Mouse (Mus musculus) monocyte, adult 5-6 weeks (primary cell): Measurements from ENCODE around the gene Npnt. TPM values are rescaled to one million over a fixed set of nuclear protein-coding genes. Genes with fewer than 3 reads are reported as not detected.

ENCODE experiments used
- ATAC-seq: fragments of 153-309, 156-312 bp; replicated peaks from 2 replicates; pipeline ENCODE4 v1.8.0; 2017; ENCODE audit warnings: mild to moderate bottlenecking; ENCODE audit not compliant: low TSS enrichment, insufficient number of reproducible peaks, severe bottlenecking, poor library complexity, low FRiP score
- total RNA-seq: library from RNA; stranded (forward); fragments of 200-1000, 200-491, 200-594 nt; gene quantifications from 3 replicates; pipeline ENCODE4 v1.2.3, GENCODE M21; 2017

The Npnt gene
- total RNA-seq, 1 experiment from 2014 or later = not detected

DNA sequence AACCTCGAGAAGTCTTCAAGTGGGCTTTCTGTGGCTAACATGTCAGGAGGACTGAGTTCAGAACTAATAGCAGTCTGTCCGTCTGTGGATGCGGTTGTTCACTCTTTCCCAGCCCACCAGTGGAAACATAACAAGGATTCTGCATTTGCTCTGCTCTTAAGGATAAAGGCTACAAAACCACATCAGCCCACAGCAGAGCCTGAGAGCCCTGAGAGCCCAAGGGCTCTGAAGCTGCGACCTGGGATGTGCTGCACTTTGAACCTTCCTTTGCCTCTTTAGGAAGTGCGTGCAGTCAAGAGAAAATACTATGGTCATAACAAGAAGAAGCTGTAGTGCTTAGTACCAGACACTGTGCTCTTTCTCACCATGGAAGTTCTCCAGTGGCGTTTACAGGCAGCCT, 7.3 kb downstream of the Npnt start:
- ATAC-seq = no peak

DNA sequence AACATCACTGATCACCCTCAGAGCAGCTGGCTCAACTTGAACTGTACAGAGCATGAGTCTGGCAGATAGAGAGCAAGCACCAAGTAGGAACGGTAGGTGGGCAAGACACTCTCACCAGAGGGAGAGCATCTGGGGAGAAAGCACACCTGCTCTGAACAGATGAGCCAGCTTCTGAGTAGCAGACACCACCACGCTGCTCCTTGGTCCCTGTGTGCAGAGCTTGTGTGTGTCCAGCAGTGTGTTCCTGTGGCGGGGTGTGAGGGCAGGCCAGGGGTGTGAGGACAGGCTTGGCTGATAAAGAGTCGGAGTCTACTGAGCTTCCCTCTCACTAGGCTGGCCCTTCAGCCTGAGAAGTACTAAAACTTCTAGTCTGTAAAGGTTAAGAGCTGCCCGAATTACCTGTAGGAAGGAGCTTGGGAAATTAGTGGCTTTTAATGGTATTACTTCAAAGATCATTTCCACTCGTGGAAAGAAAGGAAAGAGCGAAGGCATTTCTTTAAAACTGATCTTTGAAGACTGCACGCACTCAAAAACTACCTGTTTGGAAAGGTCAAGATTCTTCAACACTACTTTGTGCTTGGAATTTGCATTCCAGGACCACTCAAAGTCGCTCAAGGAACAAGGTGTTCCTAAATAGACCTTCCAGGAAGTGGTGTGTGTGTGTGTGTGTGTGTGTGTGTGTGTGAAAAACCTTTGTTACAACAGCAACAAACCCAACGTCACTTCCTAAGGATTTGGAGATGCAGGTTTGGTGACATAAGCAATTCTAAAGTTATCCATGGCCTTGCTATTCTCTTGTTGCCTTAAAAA, 9.7 kb downstream of the Npnt start:
- ATAC-seq = no peak

DNA sequence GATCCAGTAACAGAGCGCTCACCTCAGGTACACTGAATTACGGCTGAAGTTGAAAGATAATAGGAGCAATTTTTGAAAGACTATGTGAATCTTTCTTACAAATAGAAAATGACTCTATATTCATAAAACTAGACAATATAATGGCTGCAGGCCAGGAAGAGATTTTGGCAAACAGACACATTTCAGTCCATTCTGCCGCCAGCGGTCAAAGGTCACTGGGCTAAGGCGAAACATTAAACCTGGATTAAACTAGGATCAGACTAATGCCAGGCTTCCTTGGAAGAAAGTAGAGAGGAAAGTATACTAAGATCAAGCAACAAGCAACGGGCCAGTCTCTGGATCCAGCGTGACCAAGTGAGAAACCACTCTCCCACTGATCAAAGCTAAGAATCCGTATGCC, 11.1 kb downstream of the Npnt start:
- ATAC-seq = no peak

DNA sequence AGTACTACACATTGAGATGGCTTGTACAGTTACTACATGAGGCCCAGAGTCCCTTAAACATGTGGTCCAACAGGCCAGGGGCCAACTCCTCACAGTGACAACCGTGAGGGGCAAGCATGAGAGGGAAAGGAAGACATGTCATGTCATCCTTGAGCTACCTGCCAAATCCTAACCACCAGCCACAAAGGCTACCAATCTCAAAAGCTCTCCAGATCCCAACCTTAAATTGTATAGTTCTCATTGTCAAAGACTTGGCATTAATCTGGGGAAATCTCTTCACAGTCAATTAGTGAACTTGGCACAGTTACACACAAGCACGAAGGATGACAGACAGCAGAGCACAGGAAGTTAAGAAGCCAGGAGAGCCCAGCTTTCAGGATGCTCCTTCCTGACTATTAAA, 15.4 kb downstream of the Npnt start:
- no peak for ATAC-seq

DNA sequence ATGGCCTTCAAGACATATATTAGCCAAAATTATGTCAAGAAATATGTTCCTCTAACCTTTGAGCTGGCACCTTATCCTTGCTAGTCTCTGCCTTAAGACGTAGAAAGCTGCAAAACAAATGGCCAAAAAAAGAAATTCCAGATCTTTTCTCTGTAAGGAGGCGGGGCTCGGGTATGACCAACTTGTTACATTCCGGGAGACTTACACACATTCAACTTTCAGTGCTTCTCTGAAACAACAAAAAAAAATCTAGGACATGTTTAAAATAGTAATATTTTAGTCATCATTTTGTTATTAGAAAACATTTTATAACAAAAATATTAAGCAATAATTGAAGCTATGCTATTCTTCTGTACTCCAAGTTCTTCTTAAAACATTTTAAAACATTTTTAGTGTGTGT, 18.6 kb downstream of the Npnt start:
- ATAC-seq = no peak

DNA sequence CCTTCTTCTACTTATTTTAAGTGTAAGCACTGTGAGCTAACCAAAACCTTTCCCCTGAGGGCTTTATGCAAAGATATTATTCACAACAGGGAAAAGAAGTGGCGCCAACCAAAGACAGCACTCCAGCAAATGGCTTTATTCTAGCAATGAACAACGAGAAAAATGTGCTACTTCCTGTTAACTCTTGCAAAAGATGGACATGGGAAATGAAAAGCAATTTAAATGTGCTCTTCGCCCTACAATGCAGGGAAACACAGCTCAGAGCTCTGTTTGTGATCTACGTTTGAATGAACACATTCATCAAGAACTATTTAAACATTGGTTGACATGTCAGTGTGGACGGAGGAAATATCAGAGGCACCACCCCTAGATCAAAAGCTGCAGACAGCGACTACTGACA, 20.2 kb downstream of the Npnt start:
- ATAC-seq = no peak

DNA sequence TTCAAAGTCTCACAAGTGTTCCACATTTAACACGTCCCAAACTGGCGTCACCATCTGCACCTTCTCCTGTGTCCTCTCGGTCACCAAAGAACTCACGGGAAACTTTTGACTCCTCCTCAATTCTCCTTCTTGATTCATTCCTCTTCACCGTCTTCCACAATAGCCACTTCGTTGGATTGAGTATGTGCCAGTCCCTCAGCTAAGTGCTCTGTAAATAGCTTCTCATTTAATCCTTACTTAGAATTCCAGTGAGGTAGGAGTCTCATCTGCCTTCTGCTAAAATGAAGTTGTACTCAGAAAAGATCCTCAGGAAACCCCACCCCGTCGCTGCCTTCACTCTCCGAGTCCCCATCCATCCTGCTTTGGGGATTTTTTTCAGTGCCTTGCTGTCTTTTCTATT, 21.9 kb downstream of the Npnt start:
- no peak for ATAC-seq

DNA sequence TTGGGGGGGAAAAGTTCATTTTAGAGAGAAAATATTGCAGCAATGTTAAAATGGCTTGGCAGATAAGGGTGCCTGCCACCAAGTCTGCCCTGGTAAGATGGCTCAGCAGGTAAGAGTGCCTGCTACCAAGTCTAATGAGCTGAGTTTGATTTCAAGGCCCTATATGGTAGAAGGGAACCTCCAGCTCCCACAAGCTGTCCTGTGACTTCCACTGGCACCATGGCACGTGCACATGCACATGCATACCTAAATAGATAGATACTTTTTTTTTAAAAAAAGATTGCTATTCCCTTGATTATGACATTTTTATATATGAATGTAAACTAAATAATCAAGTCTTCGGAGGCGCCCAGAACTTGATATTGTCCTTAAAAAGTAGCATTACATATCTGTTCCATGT, 30.3 kb downstream of the Npnt start:
- no peak for ATAC-seq

DNA sequence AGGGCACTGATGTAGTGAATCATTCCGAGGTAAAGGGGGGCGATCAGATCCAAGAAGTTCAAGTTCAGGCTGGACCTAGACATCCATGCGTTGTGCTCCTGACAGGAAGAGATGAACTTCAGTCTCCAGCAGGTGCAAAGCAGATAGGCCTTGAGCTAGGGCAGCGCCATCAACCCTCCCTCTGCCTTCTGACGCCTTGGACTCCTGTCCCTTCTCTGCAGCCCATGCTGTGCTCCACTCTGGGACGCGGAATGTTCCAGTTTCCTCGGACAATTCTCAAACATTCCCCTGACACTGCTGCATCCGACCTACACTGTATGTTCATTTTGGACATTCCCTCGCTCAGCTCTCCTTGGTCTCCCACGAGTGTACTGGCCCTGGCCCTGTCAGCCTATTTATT, 30.9 kb downstream of the Npnt start:
- no peak for ATAC-seq

DNA sequence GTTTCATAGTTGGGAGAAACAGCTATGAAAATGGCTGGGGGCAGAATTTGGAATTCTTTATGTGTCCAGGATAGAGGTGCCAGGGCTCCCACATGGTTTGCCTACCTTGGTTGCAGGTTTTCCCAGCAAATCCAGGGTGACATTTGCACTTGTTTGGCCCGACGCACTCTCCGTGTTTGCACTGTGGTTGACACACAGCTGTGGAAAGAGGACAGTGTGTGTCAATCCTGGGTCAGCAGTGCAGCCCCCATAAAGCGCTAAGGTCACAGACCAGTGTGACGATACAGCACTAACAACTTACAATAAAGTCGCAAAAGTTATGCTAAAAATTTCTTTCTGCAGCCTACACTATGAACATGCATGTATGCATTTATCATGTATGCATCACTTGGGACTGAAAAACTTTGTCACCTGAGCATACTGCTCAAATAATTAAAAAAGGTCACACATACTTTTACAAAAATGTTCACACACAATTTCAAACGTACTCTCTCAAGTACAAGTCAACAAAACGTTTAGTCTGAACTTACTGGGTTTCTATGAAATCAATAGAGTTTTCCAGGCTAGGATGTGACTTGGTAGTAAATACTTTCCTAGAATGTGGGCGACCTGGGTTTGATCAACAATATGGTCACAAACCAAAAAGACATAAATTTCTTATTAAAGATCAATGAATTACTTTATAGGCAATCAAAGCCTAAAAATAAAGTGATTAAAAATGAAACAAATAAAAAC, 32.6 kb downstream of the Npnt start:
- ATAC-seq = no peak

DNA sequence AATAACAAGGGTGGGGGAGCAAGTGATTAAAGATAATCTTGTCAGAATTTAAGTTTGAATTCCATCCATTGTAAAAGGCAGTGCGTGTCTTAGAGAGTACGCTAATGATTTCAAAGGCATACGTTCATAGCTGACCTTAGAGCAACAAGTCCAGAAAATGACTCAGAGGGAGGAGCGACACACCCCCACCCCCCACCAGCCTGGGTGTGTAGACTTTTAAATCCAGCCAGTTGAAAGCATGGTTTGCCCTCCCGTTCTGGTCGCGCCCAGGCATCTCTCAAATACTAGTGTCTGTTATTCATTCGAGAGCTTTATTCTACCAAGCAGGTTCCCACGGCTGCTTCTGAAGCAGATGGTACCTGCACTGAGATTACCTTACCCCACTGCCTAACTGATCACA, 34.4 kb downstream of the Npnt start:
- no peak for ATAC-seq

DNA sequence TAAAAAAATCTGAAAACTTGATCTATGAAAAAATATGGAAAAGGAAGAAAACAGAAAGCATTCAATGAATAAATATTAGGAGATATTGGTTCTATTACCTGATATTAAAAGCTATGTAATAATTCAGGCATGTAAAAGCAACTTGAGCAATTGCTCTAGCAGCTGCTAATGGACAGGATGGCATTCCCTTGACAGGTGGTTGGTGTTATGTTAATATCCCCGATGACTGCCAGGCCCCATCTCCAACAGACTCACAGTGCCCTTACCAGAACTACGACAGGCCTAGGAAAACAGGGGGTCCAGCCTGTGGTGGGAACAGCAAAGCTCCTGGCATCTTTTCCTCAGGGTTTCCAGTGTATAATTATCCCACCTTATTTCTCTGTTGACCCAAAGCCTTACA, 37.7 kb downstream of the Npnt start:
- ATAC-seq = no peak

DNA sequence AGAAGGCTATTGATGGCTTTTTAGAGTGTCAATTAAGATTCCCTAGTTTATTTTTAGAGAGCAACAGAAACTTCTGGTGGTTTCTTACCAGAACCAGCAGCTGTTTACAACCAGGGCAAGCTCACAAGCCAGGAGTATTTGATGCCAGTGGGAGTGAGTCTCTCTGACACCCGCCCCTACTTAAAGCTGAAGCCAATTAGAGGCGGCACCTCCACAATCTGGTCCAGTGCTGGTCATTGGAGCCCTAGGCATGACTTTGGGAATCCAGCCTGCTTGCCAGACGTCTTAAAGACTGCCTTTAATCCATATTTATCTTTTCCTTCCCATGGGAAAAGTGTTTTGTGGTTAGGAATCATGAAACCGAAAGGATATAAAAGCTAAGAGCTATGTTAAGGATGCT, 38.4 kb downstream of the Npnt start:
- ATAC-seq = no peak

DNA sequence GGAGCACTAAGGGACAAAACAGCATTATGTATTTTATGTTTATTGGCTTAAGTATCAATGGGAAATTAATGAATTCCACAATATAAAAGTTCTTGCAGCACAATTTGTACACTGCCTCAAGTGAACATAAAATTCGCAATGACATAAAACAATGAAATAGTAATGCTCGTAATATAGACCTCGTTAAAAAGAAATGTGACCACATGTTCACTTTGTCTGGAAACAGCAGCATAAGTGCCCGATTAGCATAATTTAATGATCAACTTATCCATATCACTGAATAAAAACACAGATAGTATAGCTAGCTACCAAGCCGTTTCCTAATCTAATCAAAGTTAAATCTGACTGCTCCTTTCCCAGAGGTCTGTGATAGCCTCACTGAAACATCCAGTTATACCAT, 39.4 kb downstream of the Npnt start:
- no peak for ATAC-seq

DNA sequence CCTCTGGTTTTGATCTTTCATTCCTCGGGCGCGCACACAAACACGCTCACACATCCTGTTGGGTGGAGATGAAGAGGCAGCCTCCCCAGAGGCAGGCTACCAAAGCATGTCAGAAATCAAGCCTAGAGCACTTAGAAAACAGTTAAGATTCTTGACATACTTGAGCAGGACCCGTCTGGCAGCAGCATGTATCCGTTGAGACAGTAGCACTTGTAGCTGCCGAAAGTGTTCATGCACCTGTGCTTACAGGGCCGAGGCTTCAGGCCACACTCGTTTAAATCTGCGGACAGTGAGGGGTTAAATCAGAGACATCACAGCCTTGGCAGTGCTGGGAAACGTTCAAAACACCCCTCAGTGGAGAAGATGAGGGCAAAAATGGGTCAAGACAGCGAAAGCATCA, 40.4 kb downstream of the Npnt start:
- no peak for ATAC-seq

DNA sequence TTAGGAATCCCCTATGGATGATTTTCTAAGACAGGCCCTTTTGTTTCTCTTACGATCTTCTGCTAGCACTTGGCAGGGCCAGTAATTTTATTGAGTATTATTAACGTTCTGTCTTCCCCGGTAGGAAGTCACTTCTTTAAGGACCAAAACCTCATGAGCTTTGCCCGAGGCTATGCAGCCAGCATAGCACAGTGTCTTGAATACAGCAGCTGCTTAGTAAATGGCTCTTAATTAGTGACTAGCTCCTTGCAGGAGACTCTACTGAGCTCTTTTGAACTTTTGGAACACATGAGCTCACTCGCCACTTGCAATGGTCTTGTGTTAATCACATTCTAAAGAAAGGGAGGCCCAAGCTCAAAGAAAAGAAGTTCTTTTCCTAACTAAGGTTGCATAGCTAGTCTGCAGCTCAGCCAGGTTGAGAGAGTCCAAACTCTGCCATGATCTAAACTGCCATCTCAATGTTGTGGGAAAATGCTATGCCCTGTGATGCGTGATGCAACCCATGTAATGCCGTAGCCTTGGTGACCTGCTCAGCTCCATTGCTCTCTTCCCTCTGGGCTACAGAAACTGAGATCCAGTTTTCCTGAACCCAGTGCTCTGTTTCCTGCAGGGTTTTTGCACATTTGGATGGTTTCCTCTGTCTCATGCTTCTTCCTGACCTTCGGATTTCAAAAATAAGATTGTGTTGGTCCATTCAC, 42.4 kb downstream of the Npnt start:
- ATAC-seq = no peak

DNA sequence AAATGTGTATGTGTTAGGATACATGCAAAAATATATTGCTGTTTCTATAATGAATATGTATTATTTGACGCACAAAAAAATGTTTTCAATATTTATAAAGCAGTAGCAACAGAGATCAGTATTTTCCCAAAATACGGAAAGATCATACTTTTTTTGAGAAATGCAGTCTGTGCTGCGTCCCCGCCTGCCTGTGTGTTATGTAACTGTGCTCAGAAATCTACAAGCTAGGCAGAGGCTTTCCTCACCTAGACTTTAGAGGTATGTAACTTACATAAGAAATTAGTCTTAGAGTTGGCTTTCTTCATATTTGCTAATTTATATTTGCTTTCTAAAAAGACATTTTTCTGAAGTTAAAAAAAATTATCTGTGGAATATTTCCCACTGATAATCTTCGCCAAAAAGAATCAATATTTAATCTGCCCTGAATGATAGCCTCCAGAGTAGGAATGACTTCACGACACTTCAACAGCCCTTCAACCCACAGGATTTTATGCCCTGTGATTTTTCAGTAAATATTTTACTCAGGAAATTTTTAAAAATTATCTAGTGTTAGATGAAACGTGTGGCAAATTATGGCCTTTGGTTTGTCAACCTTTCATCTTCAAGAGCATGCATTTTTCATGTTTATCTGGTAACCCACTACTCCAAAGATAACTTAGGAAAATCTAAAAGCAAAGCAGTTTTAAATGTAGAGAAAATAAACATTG, 44.7 kb downstream of the Npnt start:
- ATAC-seq = no peak

DNA sequence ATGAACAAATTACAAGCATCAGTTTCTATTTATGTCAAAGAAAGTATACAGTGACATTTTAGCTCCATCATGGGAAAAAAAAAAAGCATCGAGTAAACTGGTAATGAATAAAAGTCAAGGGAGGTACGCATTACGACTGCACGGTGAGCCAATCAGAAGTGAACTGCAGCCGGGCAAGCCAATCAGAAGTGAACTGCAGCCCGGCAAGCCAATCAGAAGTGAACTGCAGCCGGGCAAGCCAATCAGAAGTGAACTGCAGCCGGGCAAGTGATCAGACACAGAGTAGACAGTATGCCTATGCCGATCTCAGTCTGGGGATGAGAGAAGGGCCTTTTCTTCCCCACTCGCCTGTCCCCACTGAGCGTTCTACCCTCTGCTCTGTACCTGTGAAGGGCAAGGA, 46.7 kb downstream of the Npnt start:
- ATAC-seq = no peak

DNA sequence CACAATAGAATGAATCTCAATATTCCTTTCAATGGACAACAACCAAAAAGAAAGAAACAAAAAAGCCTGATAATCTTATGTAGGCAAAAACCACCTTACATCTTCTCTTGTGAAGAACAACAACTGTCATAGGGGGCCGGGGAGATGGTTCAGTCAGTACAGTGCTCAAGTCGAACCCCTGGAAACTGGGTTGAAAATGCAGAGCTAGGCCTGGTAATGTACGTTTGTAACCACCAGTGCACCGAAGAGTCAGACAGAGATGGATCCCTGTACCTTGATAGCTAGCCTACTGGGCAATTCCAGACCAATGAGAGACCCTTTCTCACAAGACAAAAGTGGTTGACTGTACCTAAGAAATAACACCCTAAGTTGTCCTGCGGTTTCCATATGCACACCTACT, 47.2 kb downstream of the Npnt start:
- no peak for ATAC-seq
